Mouse (Mus musculus) CH12F3 (cell line): ENCODE results near the gene Faap24.

ENCODE experiments used
- in situ Hi-C: fragments of 300-500 bp; cut with MboI; formaldehyde crosslinking; loops from 2 replicates; pipeline ENCODE4 v1.14.3; 2020; ENCODE audit warnings: low sequenced_read_pairs

Gene Faap24

GRCm38 (mm10) chr7:35371096-35371495 is 25.5 kb downstream of the Faap24 start:
- in situ Hi-C loops = no loop called here

GRCm38 (mm10) chr7:35365161-35365910 is 31.3 kb downstream of the Faap24 start:
- in situ Hi-C loops = no loop called here

GRCm38 (mm10) chr7:35362868-35363267 is 33.8 kb downstream of the Faap24 start:
- in situ Hi-C loops = no loop called here

DNA sequence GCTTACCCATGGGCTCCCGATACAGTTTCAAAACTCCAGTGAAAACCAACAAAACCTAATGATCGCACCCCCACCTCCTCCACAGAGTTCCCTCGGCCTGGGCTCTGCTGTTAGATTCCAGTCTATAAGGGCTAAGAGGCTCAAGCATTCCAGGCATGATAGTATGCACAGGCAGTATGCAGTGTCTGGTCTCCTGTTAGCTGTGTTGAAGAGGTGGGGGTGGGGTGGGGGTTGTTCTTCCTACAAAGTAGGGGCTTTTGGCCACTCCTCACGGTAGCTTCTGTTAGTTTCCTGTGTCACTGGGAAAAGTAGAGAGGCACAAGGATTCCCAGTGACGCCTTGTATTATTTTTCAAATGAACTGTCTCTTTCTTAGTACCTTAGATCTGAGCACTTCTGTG is 34.4 kb downstream of the Faap24 start:
- in situ Hi-C loops = no loop called here

- in situ Hi-C loops = no loop called here
Measured at GRCm38 (mm10) chr7:35357621-35358020, 39.0 kb downstream of the Faap24 start.

GRCm38 (mm10) chr7:35355303-35355872 is 41.2 kb downstream of the Faap24 start:
- in situ Hi-C loops = no loop called here

DNA sequence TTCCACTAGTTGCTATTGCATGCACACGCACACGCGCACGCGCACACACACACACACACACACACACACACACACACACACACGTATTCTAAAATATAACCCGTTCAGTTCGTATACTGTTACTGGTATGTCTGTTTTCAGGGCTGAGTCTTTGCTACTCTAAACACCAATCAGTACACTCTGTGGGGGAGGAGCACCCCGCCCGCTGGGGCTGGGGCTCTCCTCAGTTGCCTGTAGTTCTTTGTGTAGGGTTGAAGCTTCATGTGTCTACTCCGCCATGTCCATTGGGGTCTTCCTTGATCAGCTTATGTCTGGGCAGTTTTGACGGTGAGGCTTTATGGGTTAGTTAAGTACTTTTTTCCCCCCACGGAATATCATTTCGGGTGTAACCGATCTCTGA is 43.3 kb downstream of the Faap24 start:
- in situ Hi-C loops = no loop called here

GRCm38 (mm10) chr7:35351155-35351554 is 45.5 kb downstream of the Faap24 start:
- in situ Hi-C loops = no loop called here

DNA sequence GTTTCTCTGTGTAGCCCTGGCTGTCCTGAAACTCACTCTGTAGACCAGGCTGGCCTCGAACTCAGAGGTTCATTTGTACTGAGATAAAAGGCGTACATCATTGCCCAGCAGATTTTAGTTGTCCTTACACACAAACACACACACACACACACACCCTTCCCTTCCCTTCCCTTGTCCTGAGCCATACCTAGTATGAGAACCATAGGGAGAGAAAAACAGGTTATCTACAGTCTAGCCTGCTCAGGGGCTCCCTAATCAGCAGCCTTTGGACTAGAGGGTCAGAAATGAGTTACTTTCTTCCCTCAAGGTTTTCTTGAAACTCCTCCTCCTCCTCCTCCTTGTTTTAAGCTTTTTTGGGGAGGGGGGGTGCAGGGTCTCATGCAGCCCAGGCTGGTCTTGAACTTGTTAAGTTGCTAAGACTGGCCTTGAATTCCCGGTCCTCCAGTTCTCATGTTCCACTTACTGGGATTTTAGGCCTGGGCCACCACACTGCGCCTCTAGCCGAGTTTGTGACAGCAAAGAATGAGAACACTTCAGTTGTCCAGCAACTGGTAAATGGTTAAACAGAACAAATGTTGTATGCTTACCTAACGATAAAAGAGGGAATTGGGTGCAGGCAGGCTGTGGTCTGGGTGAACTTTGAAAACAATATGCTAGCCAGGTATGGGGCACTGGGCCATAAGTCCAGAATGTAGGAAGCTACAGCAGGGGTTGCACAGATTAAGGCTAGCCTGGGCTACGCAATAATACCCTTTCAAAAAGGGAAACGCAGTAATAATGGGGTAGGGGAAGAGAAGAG is 46.6 kb downstream of the Faap24 start:
- in situ Hi-C loops = no loop called here

DNA sequence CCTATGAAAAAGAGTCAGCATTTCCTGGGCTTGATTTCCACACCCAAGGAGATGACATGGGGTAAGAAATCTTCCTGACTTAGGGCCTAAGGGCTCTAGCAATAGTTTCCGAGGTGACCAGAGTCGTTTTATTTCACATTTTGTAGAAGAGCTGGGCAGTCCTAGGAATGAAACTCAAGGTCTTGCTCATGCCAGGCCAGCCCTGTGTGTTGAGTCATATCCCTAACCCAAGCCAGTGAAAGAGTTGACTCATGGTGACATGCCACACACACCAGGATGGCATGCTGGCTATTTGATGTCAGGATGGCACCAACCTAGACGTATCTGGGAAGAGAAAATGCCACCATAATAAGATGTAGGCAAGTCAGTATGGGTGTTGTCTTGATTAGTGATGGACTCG is 47.6 kb downstream of the Faap24 start:
- in situ Hi-C loops = no loop called here

GRCm38 (mm10) chr7:35347918-35348700 is 48.5 kb downstream of the Faap24 start:
- in situ Hi-C loops = no loop called here

DNA sequence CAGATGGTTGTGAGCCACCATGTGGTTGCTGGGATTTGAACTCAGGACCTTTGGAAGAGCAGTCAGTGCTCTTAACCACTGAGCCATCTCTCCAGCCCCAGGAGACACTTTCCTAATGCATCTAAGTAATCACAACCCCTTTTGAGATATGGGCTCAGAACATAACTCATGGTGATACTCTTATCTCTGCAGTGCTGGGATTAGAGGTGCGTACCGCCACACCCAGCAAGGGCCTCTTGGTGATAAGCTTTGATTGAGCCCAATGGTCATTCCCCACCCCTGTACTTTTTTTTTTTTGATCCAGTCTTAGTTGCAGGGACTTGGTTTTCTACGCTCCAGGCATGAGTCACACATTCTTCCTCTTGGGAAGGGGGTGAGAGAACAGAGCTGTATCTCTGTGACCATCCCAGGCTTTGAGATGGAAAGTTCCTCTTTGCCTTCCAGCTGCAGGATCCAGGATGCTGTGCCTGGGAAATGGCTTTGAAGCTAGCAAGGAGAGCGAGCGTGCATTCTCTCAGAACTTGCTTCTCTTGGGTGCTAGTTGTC is 51.8 kb downstream of the Faap24 start:
- in situ Hi-C loops = no loop called here

- in situ Hi-C loops = no loop called here
Measured at GRCm38 (mm10) chr7:35342498-35342897, 54.1 kb downstream of the Faap24 start.
